Mouse (Mus musculus): ENCODE measurements around the gene Hspa8.

Hspa8 gene

GRCm38 (mm10) chr9:40814060-40814459, 13.3 kb downstream of the Hspa8 start:
- peak; percentile 73 for DNase-seq (ENCODE audit: low read depth, low spot score)
- Histone ChIP-seq H3K36me3 (ENCODE audit: control insufficient read depth, insufficient read depth, low read length, poor library complexity, severe bottlenecking) (no peaks in the 10 kb centered on the region), H3K27me3 (ENCODE audit: control insufficient read depth, insufficient read depth, low read length, poor library complexity, severe bottlenecking) (no peaks in the 10 kb centered on the region)

- DNase-seq (ENCODE audit: low read depth, low spot score): no peak
- no peaks in the 10 kb centered on the region for H3K27me3 ChIP-seq (ENCODE audit: control insufficient read depth, insufficient read depth, low read length, poor library complexity, severe bottlenecking)
These were observed 16.7 kb downstream of the Hspa8 start for GRCm38 (mm10) chr9:40817325-40818028.

GRCm38 (mm10) chr9:40825601-40826000, 24.8 kb downstream of the Hspa8 start:
- H3K27me3 ChIP-seq (ENCODE audit: control insufficient read depth, insufficient read depth, low read length, poor library complexity, severe bottlenecking): no peaks in the 10 kb centered on the region
- DNase-seq (ENCODE audit: low read depth, low spot score): no peak

More at GRCm38 (mm10) chr9:40817325-40818028, 16.7 kb downstream of the Hspa8 start:
- H3K36me3 ChIP-seq (ENCODE audit: control insufficient read depth, insufficient read depth, low read length, poor library complexity, severe bottlenecking): no peaks in the 10 kb centered on the region

GRCm38 (mm10) chr9:40827366-40827765, 26.6 kb downstream of the Hspa8 start:
- no peak for DNase-seq (ENCODE audit: low read depth, low spot score)
- no peaks in the 10 kb centered on the region for H3K27me3 ChIP-seq (ENCODE audit: control insufficient read depth, insufficient read depth, low read length, poor library complexity, severe bottlenecking)

More at GRCm38 (mm10) chr9:40825601-40826000, 24.8 kb downstream of the Hspa8 start:
- H3K36me3 ChIP-seq (ENCODE audit: control insufficient read depth, insufficient read depth, low read length, poor library complexity, severe bottlenecking): no peaks in the 10 kb centered on the region

GRCm38 (mm10) chr9:40834569-40834968, 33.8 kb downstream of the Hspa8 start:
- Histone ChIP-seq H3K27me3 (ENCODE audit: control insufficient read depth, insufficient read depth, low read length, poor library complexity, severe bottlenecking) (no peaks in the 10 kb centered on the region), H3K36me3 (ENCODE audit: control insufficient read depth, insufficient read depth, low read length, poor library complexity, severe bottlenecking) (no peaks in the 10 kb centered on the region)
- peak; percentile 82 for DNase-seq (ENCODE audit: low read depth, low spot score)

More at GRCm38 (mm10) chr9:40827366-40827765, 26.6 kb downstream of the Hspa8 start:
- H3K36me3 ChIP-seq (ENCODE audit: control insufficient read depth, insufficient read depth, low read length, poor library complexity, severe bottlenecking): no peaks in the 10 kb centered on the region

GRCm38 (mm10) chr9:40836681-40837080, 35.9 kb downstream of the Hspa8 start:
- H3K36me3 ChIP-seq (ENCODE audit: control insufficient read depth, insufficient read depth, low read length, poor library complexity, severe bottlenecking): no peaks in the 10 kb centered on the region
- H3K27me3 ChIP-seq (ENCODE audit: control insufficient read depth, insufficient read depth, low read length, poor library complexity, severe bottlenecking): no peaks in the 10 kb centered on the region
- DNase-seq (ENCODE audit: low read depth, low spot score): no peak

- H3K27me3 ChIP-seq (ENCODE audit: control insufficient read depth, insufficient read depth, low read length, poor library complexity, severe bottlenecking): no peaks in the 10 kb centered on the region
- no peaks in the 10 kb centered on the region for H3K36me3 ChIP-seq (ENCODE audit: control insufficient read depth, insufficient read depth, low read length, poor library complexity, severe bottlenecking)
- DNase-seq (ENCODE audit: low read depth, low spot score): no peak
These were observed 38.9 kb downstream of the Hspa8 start for GRCm38 (mm10) chr9:40839662-40840061.

- Histone ChIP-seq H3K27me3 (ENCODE audit: control insufficient read depth, insufficient read depth, low read length, poor library complexity, severe bottlenecking) (no peaks in the 10 kb centered on the region), H3K36me3 (ENCODE audit: control insufficient read depth, insufficient read depth, low read length, poor library complexity, severe bottlenecking) (no peaks in the 10 kb centered on the region)
- no peak for DNase-seq (ENCODE audit: low read depth, low spot score)
These were observed 50.7 kb downstream of the Hspa8 start for GRCm38 (mm10) chr9:40851515-40851914.

GRCm38 (mm10) chr9:40858461-40859160, 57.8 kb downstream of the Hspa8 start:
- no peaks in the 10 kb centered on the region for H3K27me3 ChIP-seq (ENCODE audit: control insufficient read depth, insufficient read depth, low read length, poor library complexity, severe bottlenecking)
- DNase-seq (ENCODE audit: low read depth, low spot score): no peak
- H3K36me3 ChIP-seq (ENCODE audit: control insufficient read depth, insufficient read depth, low read length, poor library complexity, severe bottlenecking): no peaks in the 10 kb centered on the region

GRCm38 (mm10) chr9:40859196-40859595, 58.4 kb downstream of the Hspa8 start:
- no peaks in the 10 kb centered on the region for H3K27me3 ChIP-seq (ENCODE audit: control insufficient read depth, insufficient read depth, low read length, poor library complexity, severe bottlenecking)
- H3K36me3 ChIP-seq (ENCODE audit: control insufficient read depth, insufficient read depth, low read length, poor library complexity, severe bottlenecking): no peaks in the 10 kb centered on the region
- DNase-seq (ENCODE audit: low read depth, low spot score): no peak

Data from splenic B cell, adult 2 months (primary cell).